Mouse (Mus musculus) kidney, adult 2 months (tissue): ENCODE data around the gene Tfip11. TPM values are rescaled to one million over a fixed set of nuclear protein-coding genes. Genes with fewer than 3 reads are reported as not detected.

ENCODE experiments used
- DNase-seq: peaks from one replicate; pipeline ENCODE4 v3.0.0; 2021
- H3K27ac ChIP-seq: fragments of 200-500 bp; 2 replicates; pipeline ENCODE4 v1.5.1; 2012; ENCODE audit warnings: low read depth, low read length, control low read depth, inconsistent platforms; ENCODE audit not compliant: insufficient read depth
- H3K27me3 ChIP-seq: fragments of 200-500 bp; replicated peaks from 2 replicates; pipeline ENCODE4 v1.6.1; 2012; ENCODE audit warnings: mild to moderate bottlenecking, moderate library complexity, low read length, inconsistent platforms; ENCODE audit not compliant: control insufficient read depth, insufficient read depth
- H3K36me3 ChIP-seq: fragments of 200-500 bp; 2 replicates; pipeline ENCODE4 v1.6.1; 2012; ENCODE audit warnings: mild to moderate bottlenecking, moderate library complexity, low read length, inconsistent platforms; ENCODE audit not compliant: control insufficient read depth, insufficient read depth
- H3K4me1 ChIP-seq: fragments of 200-500 bp; 2 replicates; pipeline ENCODE4 v1.6.1; 2011; ENCODE audit warnings: low read length; ENCODE audit not compliant: control insufficient read depth, insufficient read depth
- H3K4me3 ChIP-seq: fragments of 200-500 bp; 2 replicates; pipeline ENCODE4 v1.5.1; 2011; ENCODE audit warnings: mild to moderate bottlenecking, low read depth, low read length, control low read depth; ENCODE audit not compliant: insufficient read depth
- CTCF ChIP-seq: fragments of 200-500 bp; conservative IDR thresholded peaks from 2 replicates; pipeline ENCODE4 v1.5.1; 2011; ENCODE audit warnings: low read depth, mild to moderate bottlenecking, control low read depth, low read length, moderate library complexity, mixed read lengths; ENCODE audit not compliant: insufficient read depth, insufficient read length
- POLR2A ChIP-seq: fragments of 200-500 bp; IDR thresholded peaks from one replicate; pipeline ENCODE4 v1.6.1; 2011; ENCODE audit warnings: low read depth, low read length, control low read depth
- WGBS: fragments of 180-500 bp; shearing (Covaris S2); methylation state at CpG from one replicate; pipeline ENCODE4 v1.1.7; 2018; 5-methylcytosine and 5-hydroxymethylcytosine counted together
- polyA plus RNA-seq: library from polyadenylated mRNA; depleted of rRNA; stranded (reverse); fragments of >200 nt; gene quantifications from 2 replicates; pipeline ENCODE4 v1.2.3, GENCODE M21; 2012

Tfip11 gene
- polyA plus RNA-seq, 1 experiment, result 26.7 TPM

GRCm38 (mm10) chr5:112298226-112298988, 27.8 kb upstream of the Tfip11 start:
- DNase-seq, result peak; percentile 84
- TF ChIP-seq CTCF, result no peak
- TF ChIP-seq POLR2A, result no peak
- 73% methylated on average over 12 of the region's 12 CpGs for WGBS

GRCm38 (mm10) chr5:112299399-112299798, 26.8 kb upstream of the Tfip11 start:
- H3K4me1 ChIP-seq, result peaks cover 8% of the 10 kb centered on the region
- WGBS, result 77% methylated on average over 4 of the region's 4 CpGs
- no peak for DNase-seq
- no peak overlapping the region for H3K27ac ChIP-seq
- no peak overlapping the region for H3K4me3 ChIP-seq
- no peak for TF ChIP-seq CTCF
- no peak for TF ChIP-seq POLR2A
- H3K36me3 ChIP-seq, result no peaks in the 10 kb centered on the region
- H3K27me3 ChIP-seq, result no peaks in the 10 kb centered on the region

More at GRCm38 (mm10) chr5:112298226-112298988, 27.8 kb upstream of the Tfip11 start:
- H3K4me3 ChIP-seq, result no peak overlapping the region
- H3K27me3 ChIP-seq, result no peaks in the 10 kb centered on the region
- H3K4me1 ChIP-seq, result peaks cover 14% of the 10 kb centered on the region
- peak overlapping the region; percentile 42 for H3K27ac ChIP-seq
- no peaks in the 10 kb centered on the region for H3K36me3 ChIP-seq

- no peak overlapping the region for H3K4me3 ChIP-seq
- peaks cover 6% of the 10 kb centered on the region for H3K4me1 ChIP-seq
- TF ChIP-seq CTCF (no peak), POLR2A (no peak)
These were observed 26.0 kb upstream of the Tfip11 start for GRCm38 (mm10) chr5:112300112-112300511.

GRCm38 (mm10) chr5:112300721-112301308, 25.3 kb upstream of the Tfip11 start:
- Histone ChIP-seq H3K27me3 (no peaks in the 10 kb centered on the region), H3K4me1 (peaks cover 6% of the 10 kb centered on the region), H3K4me3 (no peak overlapping the region), H3K36me3 (no peaks in the 10 kb centered on the region), H3K27ac (no peak overlapping the region)
- TF ChIP-seq CTCF (no peak), POLR2A (no peak)
- 86% methylated on average over 6 of the region's 6 CpGs for WGBS
- no peak for DNase-seq

More at GRCm38 (mm10) chr5:112300112-112300511, 26.0 kb upstream of the Tfip11 start:
- no peaks in the 10 kb centered on the region for H3K27me3 ChIP-seq
- 66% methylated on average over 2 of the region's 2 CpGs for WGBS
- no peaks in the 10 kb centered on the region for H3K36me3 ChIP-seq
- DNase-seq, result no peak
- no peak overlapping the region for H3K27ac ChIP-seq

- 84% methylated on average over 4 of the region's 4 CpGs for WGBS
- no peak for DNase-seq
- Histone ChIP-seq H3K27ac (no peak overlapping the region), H3K27me3 (no peaks in the 10 kb centered on the region), H3K4me3 (no peak overlapping the region), H3K36me3 (no peaks in the 10 kb centered on the region), H3K4me1 (peaks cover 6% of the 10 kb centered on the region)
- TF ChIP-seq CTCF (no peak), POLR2A (no peak)
These were observed 24.5 kb upstream of the Tfip11 start for GRCm38 (mm10) chr5:112301694-112302093.

- no peaks in the 10 kb centered on the region for H3K36me3 ChIP-seq
- H3K4me1 ChIP-seq, result peaks cover 6% of the 10 kb centered on the region
- no peak overlapping the region for H3K27ac ChIP-seq
- no peaks in the 10 kb centered on the region for H3K27me3 ChIP-seq
- no peak overlapping the region for H3K4me3 ChIP-seq
- no peak for DNase-seq
- whole genome bisulfite sequencing, result 61% methylated on average over 5 of the region's 5 CpGs
- no peak for TF ChIP-seq POLR2A
- no peak for TF ChIP-seq CTCF
These were observed 23.8 kb upstream of the Tfip11 start for GRCm38 (mm10) chr5:112302310-112302709.

GRCm38 (mm10) chr5:112305842-112306241, 20.3 kb upstream of the Tfip11 start:
- Histone ChIP-seq H3K36me3 (no peaks in the 10 kb centered on the region), H3K4me3 (no peak overlapping the region), H3K27ac (no peak overlapping the region), H3K4me1 (no peaks in the 10 kb centered on the region), H3K27me3 (no peaks in the 10 kb centered on the region)
- WGBS, result 88% methylated on average over 5 of the region's 5 CpGs
- no peak for TF ChIP-seq CTCF
- DNase-seq, result no peak
